Mouse (Mus musculus): ENCODE measurements around the gene Man2a2. TPM values are rescaled to one million over a fixed set of nuclear protein-coding genes. Genes with fewer than 3 reads are reported as not detected.

Man2a2 gene
- polyA plus RNA-seq, 1 experiment from 2014 or later: 7.3 TPM

- Histone ChIP-seq H3K4me3 (replicated peaks; ENCODE audit: low read depth, low read length) (no peak overlapping the region), H3K9ac (ENCODE audit: low read depth, low read length) (no peak overlapping the region), H3K4me1 (replicated peaks; ENCODE audit: insufficient read depth, low read length) (no peaks in the 10 kb centered on the region), H3K27ac (no peak overlapping the region), H3K27me3 (ENCODE audit: insufficient read depth, low read length) (no peaks in the 10 kb centered on the region), H3K9me3 (replicated peaks; ENCODE audit: low read length) (no peaks in the 10 kb centered on the region), H3K36me3 (ENCODE audit: insufficient read depth, low read length) (peaks cover 61% of the 10 kb centered on the region), H3K4me2 (ENCODE audit: low read length) (no peak overlapping the region)
- WGBS: 78% methylated on average over 4 of the region's 4 CpGs
- DNase-seq (ENCODE audit: low spot score) (no peak), ATAC-seq (replicated peaks; ENCODE audit: low FRiP score, low read depth) (no peak)
- no peak for TF ChIP-seq CTCF (IDR thresholded peaks at IDR 0.05; ENCODE audit: low read depth)
These were observed 13.1 kb downstream of the Man2a2 start for GRCm38 (mm10) chr7:80358039-80358438.

DNA sequence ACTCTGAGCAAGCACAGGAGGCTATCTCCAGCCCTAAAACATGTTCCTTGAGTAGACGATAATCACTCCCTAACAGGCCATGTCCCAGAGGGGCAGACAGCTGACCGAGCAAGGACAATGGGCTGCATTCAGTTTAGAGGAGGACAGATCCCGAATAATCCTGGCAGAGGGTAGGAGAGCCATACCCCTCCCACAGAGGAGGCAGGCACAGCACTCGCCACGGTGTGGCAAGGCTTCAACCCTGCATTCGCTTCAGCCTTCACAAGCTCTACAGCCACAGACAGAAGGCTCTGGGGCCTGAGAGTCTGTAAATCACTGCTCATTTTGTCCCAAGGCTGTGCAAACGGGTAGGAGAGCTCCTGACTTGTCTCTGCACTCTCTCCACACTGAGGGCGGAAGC, 14.0 kb downstream of the Man2a2 start:
- Histone ChIP-seq H3K9ac (ENCODE audit: low read depth, low read length) (no peak overlapping the region), H3K36me3 (ENCODE audit: insufficient read depth, low read length) (peaks cover 62% of the 10 kb centered on the region), H3K27ac (no peak overlapping the region), H3K4me2 (ENCODE audit: low read length) (no peak overlapping the region), H3K9me3 (replicated peaks; ENCODE audit: low read length) (no peaks in the 10 kb centered on the region), H3K4me1 (replicated peaks; ENCODE audit: insufficient read depth, low read length) (no peaks in the 10 kb centered on the region), H3K4me3 (replicated peaks; ENCODE audit: low read depth, low read length) (no peak overlapping the region), H3K27me3 (ENCODE audit: insufficient read depth, low read length) (no peaks in the 10 kb centered on the region)
- ATAC-seq (replicated peaks; ENCODE audit: low FRiP score, low read depth): no peak
- WGBS: 59% methylated on average over 8 of the region's 8 CpGs
- DNase-seq (ENCODE audit: low spot score): no peak
- no peak for TF ChIP-seq CTCF (IDR thresholded peaks at IDR 0.05; ENCODE audit: low read depth)

DNA sequence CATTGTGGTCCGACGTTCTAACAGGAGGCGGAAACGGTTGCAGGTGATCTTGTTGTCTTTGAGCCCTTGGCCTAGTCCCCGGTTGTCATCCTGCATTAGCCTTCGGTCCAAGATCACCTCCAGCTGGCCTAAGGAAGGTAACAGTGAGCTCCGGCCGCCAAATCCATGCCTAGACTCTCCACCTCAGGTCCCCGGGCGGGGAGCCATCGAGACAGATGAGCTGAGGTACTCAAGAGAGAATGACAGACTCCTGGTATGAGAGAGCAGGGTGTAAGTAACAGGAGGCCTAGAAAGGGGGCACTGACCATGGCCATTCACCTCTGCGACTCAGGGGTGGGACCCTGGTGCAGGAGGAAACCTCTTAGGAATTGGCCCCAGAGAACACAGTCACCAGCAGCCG, 14.8 kb downstream of the Man2a2 start:
- Histone ChIP-seq H3K4me2 (ENCODE audit: low read length) (no peak overlapping the region), H3K27me3 (ENCODE audit: insufficient read depth, low read length) (no peaks in the 10 kb centered on the region), H3K36me3 (ENCODE audit: insufficient read depth, low read length) (peaks cover 60% of the 10 kb centered on the region), H3K9ac (ENCODE audit: low read depth, low read length) (no peak overlapping the region), H3K4me3 (replicated peaks; ENCODE audit: low read depth, low read length) (no peak overlapping the region), H3K4me1 (replicated peaks; ENCODE audit: insufficient read depth, low read length) (no peaks in the 10 kb centered on the region), H3K9me3 (replicated peaks; ENCODE audit: low read length) (no peaks in the 10 kb centered on the region), H3K27ac (no peak overlapping the region)
- DNase-seq (ENCODE audit: low spot score) (no peak), ATAC-seq (replicated peaks; ENCODE audit: low FRiP score, low read depth) (no peak)
- TF ChIP-seq CTCF (IDR thresholded peaks at IDR 0.05; ENCODE audit: low read depth): no peak
- 87% methylated on average over 13 of the region's 13 CpGs for WGBS

- no peak overlapping the region for H3K27ac ChIP-seq
- H3K4me2 ChIP-seq (ENCODE audit: low read length): no peak overlapping the region
- no peak for ATAC-seq (replicated peaks; ENCODE audit: low FRiP score, low read depth)
- H3K4me1 ChIP-seq (replicated peaks; ENCODE audit: insufficient read depth, low read length): no peaks in the 10 kb centered on the region
- TF ChIP-seq CTCF (IDR thresholded peaks at IDR 0.05; ENCODE audit: low read depth): no peak
- H3K36me3 ChIP-seq (ENCODE audit: insufficient read depth, low read length): peaks cover 44% of the 10 kb centered on the region
- H3K4me3 ChIP-seq (replicated peaks; ENCODE audit: low read depth, low read length): no peak overlapping the region
- H3K9ac ChIP-seq (ENCODE audit: low read depth, low read length): no peak overlapping the region
- 94% methylated on average over 8 of the region's 8 CpGs for WGBS
- no peaks in the 10 kb centered on the region for H3K9me3 ChIP-seq (replicated peaks; ENCODE audit: low read length)
- DNase-seq (ENCODE audit: low spot score): no peak
- no peaks in the 10 kb centered on the region for H3K27me3 ChIP-seq (ENCODE audit: insufficient read depth, low read length)
These were observed 18.3 kb downstream of the Man2a2 start for GRCm38 (mm10) chr7:80352920-80353319.

- Histone ChIP-seq H3K4me2 (ENCODE audit: low read length) (no peak overlapping the region), H3K4me1 (replicated peaks; ENCODE audit: insufficient read depth, low read length) (peaks cover 8% of the 10 kb centered on the region; the same call in 1 of the 2 replicates), H3K9me3 (replicated peaks; ENCODE audit: low read length) (no peaks in the 10 kb centered on the region), H3K9ac (ENCODE audit: low read depth, low read length) (no peak overlapping the region), H3K36me3 (ENCODE audit: insufficient read depth, low read length) (peaks cover 28% of the 10 kb centered on the region), H3K27ac (no peak overlapping the region), H3K27me3 (ENCODE audit: insufficient read depth, low read length) (no peaks in the 10 kb centered on the region), H3K4me3 (replicated peaks; ENCODE audit: low read depth, low read length) (no peak overlapping the region)
- no peak for TF ChIP-seq CTCF (IDR thresholded peaks at IDR 0.05; ENCODE audit: low read depth)
- DNase-seq (ENCODE audit: low spot score): no peak
- no peak for ATAC-seq (replicated peaks; ENCODE audit: low FRiP score, low read depth)
- 82% methylated on average over 2 of the region's 2 CpGs for WGBS
These were observed 20.4 kb downstream of the Man2a2 start for GRCm38 (mm10) chr7:80350808-80351207.

- WGBS: 53% methylated on average over 13 of the region's 13 CpGs
- DNase-seq (ENCODE audit: low spot score) (peak; percentile 84), ATAC-seq (replicated peaks; ENCODE audit: low FRiP score, low read depth) (peak; percentile 47; the same call in 1 of the 2 replicates)
- H3K4me3 ChIP-seq (replicated peaks; ENCODE audit: low read depth, low read length): no peak overlapping the region
- no peak overlapping the region for H3K9ac ChIP-seq (ENCODE audit: low read depth, low read length)
- peaks cover 20% of the 10 kb centered on the region for H3K36me3 ChIP-seq (ENCODE audit: insufficient read depth, low read length)
- H3K9me3 ChIP-seq (replicated peaks; ENCODE audit: low read length): no peaks in the 10 kb centered on the region
- H3K4me2 ChIP-seq (ENCODE audit: low read length): no peak overlapping the region
- H3K27ac ChIP-seq: peak overlapping the region; percentile 77
- peaks cover 15% of the 10 kb centered on the region for H3K4me1 ChIP-seq (replicated peaks; ENCODE audit: insufficient read depth, low read length)
- no peak for TF ChIP-seq CTCF (IDR thresholded peaks at IDR 0.05; ENCODE audit: low read depth)
- H3K27me3 ChIP-seq (ENCODE audit: insufficient read depth, low read length): no peaks in the 10 kb centered on the region
These were observed 23.2 kb downstream of the Man2a2 start for GRCm38 (mm10) chr7:80347670-80348586.

Data from kidney, postnatal 0 days (tissue).